Mouse (Mus musculus) neural tube, embryonic 12.5 days (tissue): ENCODE measurements around the gene Tada3. TPM values are rescaled to one million over a fixed set of nuclear protein-coding genes. Genes with fewer than 3 reads are reported as not detected.

Experiments used
- ATAC-seq: fragments of 200-750 bp; cut with Nextera tagmentation; 2 replicates; pipeline ENCODE4 v1.8.0; 2017; ENCODE audit warnings: low read depth, mild to moderate bottlenecking, moderate TSS enrichment, moderate library complexity; ENCODE audit not compliant: low FRiP score
- H3K27ac ChIP-seq: fragments of 300-500 bp; sonication (generic); 2 replicates; pipeline ENCODE4 v1.5.1; 2016
- H3K27me3 ChIP-seq: fragments of 300-500 bp; sonication (generic); replicated peaks from 2 replicates; pipeline ENCODE4 v1.6.1; 2016; ENCODE audit warnings: mild to moderate bottlenecking
- H3K36me3 ChIP-seq: fragments of 300-500 bp; sonication (generic); 2 replicates; pipeline ENCODE4 v1.6.1; 2016; ENCODE audit warnings: mild to moderate bottlenecking
- H3K4me1 ChIP-seq: fragments of 300-500 bp; sonication (generic); 2 replicates; pipeline ENCODE4 v1.6.1; 2016
- H3K4me2 ChIP-seq: fragments of 300-500 bp; sonication (generic); replicated peaks from 2 replicates; pipeline ENCODE4 v1.6.1; 2016; ENCODE audit warnings: mild to moderate bottlenecking
- H3K4me3 ChIP-seq: fragments of 300-500 bp; sonication (generic); 2 replicates; pipeline ENCODE4 v1.5.1; 2016
- H3K9ac ChIP-seq: fragments of 300-500 bp; sonication (generic); 2 replicates; pipeline ENCODE4 v1.6.1; 2016; ENCODE audit warnings: mild to moderate bottlenecking
- H3K9me3 ChIP-seq: fragments of 300-500 bp; sonication (generic); 2 replicates; pipeline ENCODE4 v1.6.1; 2016; ENCODE audit warnings: mild to moderate bottlenecking
- WGBS: fragments of 180-500 bp; shearing (Covaris S2); methylation state at CpG from one replicate; pipeline ENCODE4 v1.1.7; 2016; 5-methylcytosine and 5-hydroxymethylcytosine counted together
- polyA plus RNA-seq: library from polyadenylated mRNA; unstranded; fragments of >200 nt; fragmentation: Nextera tagmentation; extraction: Ambion mirVana; gene quantifications from 2 replicates; pipeline ENCODE4 v1.2.1, GENCODE M21; 2016

Tada3 gene
- 62.4 and 64.4 TPM in 2 replicates for polyA plus RNA-seq

GRCm38 (mm10) chr6:113377496-113378385 is at the start of gene Tada3, which contains the start of gene Arpc4:
Gene Tada3 (minus strand): TSS chr6:113377883.
Gene Arpc4 (plus strand): TSS chr6:113378115.
- H3K4me1 ChIP-seq, result peaks cover 17% of the 10 kb centered on the region
- WGBS, result under 1% methylated on average over 61 of the region's 61 CpGs
- H3K27me3 ChIP-seq, result no peaks in the 10 kb centered on the region
- no peaks in the 10 kb centered on the region for H3K9me3 ChIP-seq
- ATAC-seq, result peak; percentile 95
- peak within 1 kb of the TSS; percentile 95 for H3K27ac ChIP-seq
- peak within 1 kb of the TSS; percentile 92 for H3K9ac ChIP-seq
- H3K4me3 ChIP-seq, result peak within 1 kb of the TSS; percentile 97
- peak within 1 kb of the TSS; percentile 85 for H3K4me2 ChIP-seq
- peaks cover 50% of the 10 kb centered on the region for H3K36me3 ChIP-seq

DNA sequence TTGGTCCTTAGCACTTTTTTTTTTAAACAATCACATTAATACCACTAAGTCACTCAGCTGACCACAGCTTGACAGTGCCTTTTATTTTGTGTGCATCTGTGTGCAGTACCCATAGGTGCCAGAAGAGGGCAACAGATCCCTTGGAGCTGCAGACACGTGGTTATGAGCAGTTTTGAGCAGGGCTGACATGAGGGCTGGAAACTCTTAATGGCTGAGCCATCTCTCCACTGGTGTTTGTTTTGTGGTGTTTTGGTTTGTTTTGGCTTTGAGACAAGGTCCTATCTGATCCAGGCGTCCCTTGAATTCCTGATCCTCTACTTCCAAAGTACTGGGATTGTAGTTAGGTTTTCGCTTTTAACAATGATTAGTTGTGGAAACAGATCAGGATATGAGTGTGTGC is 49.7 kb upstream of the Tada3 start:
- WGBS, result 66% methylated on average over 3 of the region's 3 CpGs

GRCm38 (mm10) chr6:113426696-113427095 is 49.0 kb upstream of the Tada3 start:
- ATAC-seq, result no peak
- H3K9ac ChIP-seq, result no peak overlapping the region
- H3K27me3 ChIP-seq, result 0 out of 2 replicates have a peak, but pooled peaks cover 3% of the 10 kb centered on the region
- H3K4me2 ChIP-seq, result no peak overlapping the region
- H3K27ac ChIP-seq, result no peak overlapping the region
- H3K36me3 ChIP-seq, result no peaks in the 10 kb centered on the region
- no peak overlapping the region for H3K4me3 ChIP-seq
- H3K4me1 ChIP-seq, result no peaks in the 10 kb centered on the region
- WGBS, result 94% methylated on average over 4 of the region's 4 CpGs
- H3K9me3 ChIP-seq, result peaks cover 2% of the 10 kb centered on the region; the same call in 1 of the 2 replicates

More for the DNA sequence above, 49.7 kb upstream of the Tada3 start:
- no peak overlapping the region for H3K4me3 ChIP-seq
- peaks cover 2% of the 10 kb centered on the region; the same call in 1 of the 2 replicates for H3K9me3 ChIP-seq
- H3K27me3 ChIP-seq, result 0 out of 2 replicates have a peak, but pooled peaks cover 3% of the 10 kb centered on the region
- H3K9ac ChIP-seq, result no peak overlapping the region
- H3K27ac ChIP-seq, result no peak overlapping the region
- H3K36me3 ChIP-seq, result no peaks in the 10 kb centered on the region
- H3K4me1 ChIP-seq, result no peaks in the 10 kb centered on the region
- no peak overlapping the region for H3K4me2 ChIP-seq
- ATAC-seq, result no peak

- Histone ChIP-seq H3K36me3 (no peaks in the 10 kb centered on the region), H3K27me3 (0 out of 2 replicates have a peak, but pooled peaks cover 3% of the 10 kb centered on the region), H3K9me3 (peaks cover 2% of the 10 kb centered on the region; the same call in 1 of the 2 replicates), H3K4me2 (no peak overlapping the region), H3K27ac (no peak overlapping the region), H3K9ac (no peak overlapping the region), H3K4me3 (no peak overlapping the region), H3K4me1 (peaks cover 3% of the 10 kb centered on the region; the same call in 1 of the 2 replicates)
- ATAC-seq, result no peak
- WGBS, result 85% methylated on average over 7 of the region's 7 CpGs
These were observed 46.5 kb upstream of the Tada3 start for GRCm38 (mm10) chr6:113424187-113424586.

DNA sequence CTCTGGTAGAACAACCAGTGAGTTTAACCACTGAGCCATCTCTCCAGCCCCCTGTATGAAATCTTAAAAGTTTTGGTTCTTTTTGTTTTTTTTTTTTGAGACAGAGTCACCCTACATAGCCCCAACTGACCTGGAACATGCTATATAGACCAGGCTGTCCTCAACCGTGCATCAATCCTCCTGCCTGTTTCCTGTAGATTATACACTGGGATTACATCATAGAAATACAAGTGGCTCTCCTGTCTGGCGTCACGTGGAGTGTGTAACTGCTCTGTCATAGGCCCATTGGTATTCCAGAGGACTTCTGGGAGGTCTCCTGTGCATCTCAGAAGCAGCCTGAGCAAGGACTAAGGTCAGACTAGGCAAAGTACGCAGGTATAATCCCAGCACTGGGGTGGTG is 45.3 kb upstream of the Tada3 start:
- no peak overlapping the region for H3K9ac ChIP-seq
- H3K4me2 ChIP-seq, result no peak overlapping the region
- no peak for ATAC-seq
- H3K9me3 ChIP-seq, result peaks cover 2% of the 10 kb centered on the region; the same call in 1 of the 2 replicates
- H3K27me3 ChIP-seq, result 0 out of 2 replicates have a peak, but pooled peaks cover 3% of the 10 kb centered on the region
- no peaks in the 10 kb centered on the region for H3K36me3 ChIP-seq
- peaks cover 12% of the 10 kb centered on the region for H3K4me1 ChIP-seq
- 76% methylated on average over 4 of the region's 4 CpGs for WGBS
- H3K4me3 ChIP-seq, result no peak overlapping the region
- H3K27ac ChIP-seq, result no peak overlapping the region

DNA sequence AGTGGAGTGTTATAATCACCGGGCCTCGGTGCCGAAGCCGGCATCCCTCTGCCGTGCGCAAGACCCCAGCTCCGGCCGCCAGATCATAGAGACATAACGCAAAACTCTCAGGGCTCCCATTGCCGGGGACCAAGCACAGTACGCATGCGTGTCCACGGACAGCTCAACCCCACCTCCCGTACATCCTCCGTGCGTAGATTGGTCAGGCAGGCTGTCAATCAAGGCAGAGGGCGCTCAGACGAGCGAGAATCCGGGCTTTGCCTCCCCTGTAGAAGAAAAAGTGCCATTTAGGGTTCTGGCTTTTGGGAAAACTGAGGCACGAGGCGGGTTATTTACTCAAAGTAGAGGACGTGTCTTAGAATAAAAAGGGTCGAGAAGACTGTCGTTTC is 41.5 kb upstream of the Tada3 start, which contains the start of gene Rpusd3:
TSS of gene Rpusd3 (minus strand) at position 142 of the 389 bp plus-strand sequence.
- Histone ChIP-seq H3K36me3 (peaks cover 17% of the 10 kb centered on the region; the same call in 1 of the 2 replicates), H3K9me3 (no peaks in the 10 kb centered on the region), H3K4me3 (peak within 1 kb of the TSS; percentile 55), H3K9ac (peak within 1 kb of the TSS; percentile 74), H3K4me2 (peak within 1 kb of the TSS; percentile 75), H3K4me1 (peaks cover 17% of the 10 kb centered on the region), H3K27ac (no peak within 1 kb of the TSS), H3K27me3 (no peaks in the 10 kb centered on the region)
- ATAC-seq, result peak; percentile 98
- under 1% methylated on average over 25 of the region's 25 CpGs for WGBS

DNA sequence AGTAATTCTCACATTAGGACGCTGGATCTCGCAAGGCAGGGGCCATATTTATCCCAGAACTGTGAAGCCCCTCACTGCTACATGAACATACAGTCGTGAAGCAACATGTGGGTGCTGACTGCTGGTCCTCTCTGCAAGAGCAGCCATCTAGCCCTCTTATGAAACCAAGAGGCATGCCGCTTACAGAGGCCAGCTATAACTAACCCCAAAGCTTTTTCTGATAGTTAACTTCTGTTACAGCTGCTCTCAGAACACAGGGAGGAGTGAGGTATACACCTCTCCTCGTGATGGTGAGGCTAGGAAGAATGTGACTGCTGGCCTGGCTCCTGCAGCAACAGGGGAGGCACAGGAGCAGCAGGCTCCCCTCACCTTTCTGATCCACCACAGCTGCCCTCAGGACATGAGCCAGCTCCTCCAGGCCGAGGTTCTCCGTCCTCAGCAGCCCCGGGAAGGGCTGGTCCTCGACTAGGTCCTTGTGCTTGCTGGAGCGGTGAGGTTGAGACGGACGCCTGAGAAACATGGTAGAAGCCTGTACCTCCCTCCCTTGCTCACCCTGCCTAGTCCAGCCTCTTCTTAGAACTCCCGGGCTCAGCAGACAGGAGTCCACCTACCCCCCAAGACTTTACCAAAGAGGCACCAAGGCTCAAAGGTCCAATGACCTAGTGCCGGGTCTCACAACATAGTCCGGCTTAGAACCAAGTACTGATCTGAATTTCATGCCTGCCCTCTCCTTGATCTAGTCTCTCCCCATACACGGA is 40.9 kb upstream of the Tada3 start:
- H3K27me3 ChIP-seq, result no peaks in the 10 kb centered on the region
- H3K9me3 ChIP-seq, result no peaks in the 10 kb centered on the region
- H3K27ac ChIP-seq, result no peak overlapping the region
- peak; percentile 74 for ATAC-seq
- peaks cover 17% of the 10 kb centered on the region for H3K4me1 ChIP-seq
- 16% methylated on average over 16 of the region's 16 CpGs for WGBS
- peak overlapping the region; percentile 74 for H3K9ac ChIP-seq
- H3K36me3 ChIP-seq, result peaks cover 23% of the 10 kb centered on the region; the same call in 1 of the 2 replicates
- H3K4me2 ChIP-seq, result peak overlapping the region; percentile 75
- H3K4me3 ChIP-seq, result peak overlapping the region; percentile 55

- ATAC-seq, result no peak
- Histone ChIP-seq H3K4me2 (no peak overlapping the region), H3K9ac (no peak overlapping the region), H3K27ac (no peak overlapping the region), H3K4me3 (no peak overlapping the region), H3K27me3 (no peaks in the 10 kb centered on the region), H3K9me3 (no peaks in the 10 kb centered on the region), H3K36me3 (peaks cover 29% of the 10 kb centered on the region), H3K4me1 (peaks cover 17% of the 10 kb centered on the region)
- WGBS, result 87% methylated on average over 5 of the region's 5 CpGs
These were observed 38.7 kb upstream of the Tada3 start for GRCm38 (mm10) chr6:113416416-113416815.

DNA sequence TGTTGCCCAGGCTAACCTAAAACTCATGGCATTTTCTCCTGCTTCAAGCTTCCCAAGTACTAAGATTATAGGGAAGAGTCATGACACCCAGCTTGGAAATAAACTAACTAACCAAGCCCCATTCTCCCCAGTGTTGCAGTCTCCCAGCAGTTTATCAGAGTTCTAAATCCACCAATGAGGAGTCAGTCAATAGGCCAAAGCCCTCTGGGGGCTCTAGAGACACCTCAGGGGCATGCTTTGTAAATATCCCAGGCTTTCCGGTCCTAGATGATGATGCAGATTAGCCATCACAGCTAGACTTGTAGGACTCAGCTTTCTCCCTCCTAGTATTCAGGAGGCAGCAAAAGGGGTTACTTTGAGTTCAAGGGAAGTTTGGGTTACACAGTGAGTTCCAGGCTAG is 32.3 kb upstream of the Tada3 start:
- Histone ChIP-seq H3K36me3 (peaks cover 37% of the 10 kb centered on the region), H3K27ac (no peak overlapping the region), H3K9ac (no peak overlapping the region), H3K27me3 (no peaks in the 10 kb centered on the region), H3K4me3 (no peak overlapping the region), H3K4me1 (no peaks in the 10 kb centered on the region), H3K4me2 (no peak overlapping the region), H3K9me3 (no peaks in the 10 kb centered on the region)
- 74% methylated on average over 1 of the region's 1 CpGs for WGBS
- ATAC-seq, result no peak

GRCm38 (mm10) chr6:113406683-113407082 is 29.0 kb upstream of the Tada3 start:
- H3K27ac ChIP-seq, result no peak overlapping the region
- no peak overlapping the region for H3K9ac ChIP-seq
- H3K36me3 ChIP-seq, result peaks cover 18% of the 10 kb centered on the region; the same call in 1 of the 2 replicates
- H3K4me2 ChIP-seq, result no peak overlapping the region
- H3K4me1 ChIP-seq, result no peaks in the 10 kb centered on the region
- no peak overlapping the region for H3K4me3 ChIP-seq
- ATAC-seq, result no peak
- H3K9me3 ChIP-seq, result no peaks in the 10 kb centered on the region
- 77% methylated on average over 9 of the region's 9 CpGs for WGBS
- no peaks in the 10 kb centered on the region for H3K27me3 ChIP-seq

GRCm38 (mm10) chr6:113405483-113405882 is 27.8 kb upstream of the Tada3 start:
- 89% methylated on average over 6 of the region's 6 CpGs for WGBS
- H3K4me3 ChIP-seq, result no peak overlapping the region
- no peaks in the 10 kb centered on the region for H3K27me3 ChIP-seq
- no peak for ATAC-seq
- H3K9ac ChIP-seq, result no peak overlapping the region
- no peak overlapping the region for H3K4me2 ChIP-seq
- no peaks in the 10 kb centered on the region for H3K4me1 ChIP-seq
- H3K9me3 ChIP-seq, result no peaks in the 10 kb centered on the region
- peaks cover 18% of the 10 kb centered on the region; the same call in 1 of the 2 replicates for H3K36me3 ChIP-seq
- no peak overlapping the region for H3K27ac ChIP-seq
